ENCODE assay signal across 7 mouse cellular contexts in the genomic region with DNA sequence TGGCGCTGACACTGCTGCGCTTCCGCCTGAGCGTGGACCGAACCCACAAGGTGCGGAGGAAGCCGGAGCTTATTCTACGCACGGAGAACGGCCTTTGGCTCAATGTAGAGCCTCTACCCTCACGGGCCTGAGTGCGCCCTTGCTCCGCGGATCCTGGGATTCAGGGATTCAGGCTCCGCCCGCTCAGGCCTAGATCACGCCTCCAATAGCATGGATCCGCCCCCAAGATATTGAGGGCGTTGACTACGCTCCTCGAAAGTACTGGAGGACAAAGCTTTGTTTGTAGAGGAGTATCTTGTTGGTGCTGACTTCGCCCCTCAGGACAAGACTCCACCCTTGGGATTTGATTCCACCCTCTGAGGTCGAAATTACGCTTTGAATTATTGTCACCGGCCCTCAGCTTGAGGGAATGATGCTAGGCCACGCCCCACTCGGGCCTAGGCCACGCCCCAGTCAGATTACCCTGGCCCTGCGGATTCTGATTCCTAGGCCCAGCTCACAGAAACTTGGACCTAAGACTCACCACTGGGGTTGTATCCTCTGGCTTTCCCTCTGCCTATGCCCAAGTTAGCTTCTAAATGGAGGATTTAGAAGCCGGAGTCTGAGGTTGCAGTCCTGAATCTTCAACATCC. TPM values are rescaled to one million over a fixed set of nuclear protein-coding genes. Genes with fewer than 3 reads are reported as not detected.
DNase-seq lines count a peak whose midpoint lies in the region; ATAC-seq and TF ChIP-seq lines count a peak whose summit lies in the region.

No protein-coding gene starts in this region.

- H3K36me3 ChIP-seq in intestine, embryonic 16.5 days (ENCODE audit: control insufficient read depth, insufficient read depth, low read length), result no peaks in the 10 kb centered on the region
- no peaks in the 10 kb centered on the region for H3K36me3 ChIP-seq in liver, postnatal 0 days (replicated peaks; ENCODE audit: insufficient read depth, low read length)
- no peaks in the 10 kb centered on the region for H3K36me3 ChIP-seq in neural tube, embryonic 13.5 days

- H3K9me3 ChIP-seq in intestine, embryonic 16.5 days (ENCODE audit: control insufficient read depth, low read length), result no peaks in the 10 kb centered on the region; the same call in 1 of the 2 replicates
- H3K9me3 ChIP-seq in liver, postnatal 0 days (ENCODE audit: low read length), result no peaks in the 10 kb centered on the region
- H3K9me3 ChIP-seq in neural tube, embryonic 13.5 days, result 0 out of 2 replicates have a peak, but pooled peaks cover 4% of the 10 kb centered on the region

- WGBS in intestine, embryonic 16.5 days, result 12% methylated on average over 30 of the region's 30 CpGs
- WGBS in liver, postnatal 0 days (ENCODE audit: insufficient replicate concordance), result 14% methylated on average over 30 of the region's 30 CpGs
- 7% methylated on average over 30 of the region's 30 CpGs for WGBS in neural tube, embryonic 13.5 days

- ATAC-seq in granulocyte monocyte progenitor cell, adult 5-6 weeks (replicated peaks; ENCODE audit: poor library complexity, severe bottlenecking), result peak; percentile 63
- peak; percentile 92 for ATAC-seq in intestine, embryonic 16.5 days
- ATAC-seq in liver, postnatal 0 days, result peak; percentile 80
- ATAC-seq in neural tube, embryonic 13.5 days (ENCODE audit: low read depth), result no peak

- peak overlapping the region; percentile 62 for H3K9ac ChIP-seq in intestine, embryonic 16.5 days (ENCODE audit: low read depth, low read length)
- no peak overlapping the region for H3K9ac ChIP-seq in liver, postnatal 0 days (replicated peaks)
- H3K9ac ChIP-seq in neural tube, embryonic 13.5 days, result peak overlapping the region; percentile 27; the same call in 1 of the 2 replicates

- H3K27ac ChIP-seq in brown adipose tissue, adult 24 weeks (replicated peaks; ENCODE audit: low read depth, low read length), result no peak overlapping the region
- H3K27ac ChIP-seq in intestine, embryonic 16.5 days (ENCODE audit: low read length), result no peak overlapping the region
- no peak overlapping the region for H3K27ac ChIP-seq in liver, postnatal 0 days (ENCODE audit: low read depth)
- no peak overlapping the region for H3K27ac ChIP-seq in neural tube, embryonic 13.5 days (replicated peaks)

- 0 out of 2 replicates have a peak, but pooled peaks cover 3% of the 10 kb centered on the region for H3K27me3 ChIP-seq in intestine, embryonic 16.5 days (replicated peaks; ENCODE audit: control insufficient read depth, insufficient read depth, low read length)
- 0 out of 2 replicates have a peak, but pooled peaks cover 4% of the 10 kb centered on the region for H3K27me3 ChIP-seq in liver, postnatal 0 days (ENCODE audit: insufficient read depth, low read length)
- H3K27me3 ChIP-seq in neural tube, embryonic 13.5 days, result peaks cover 26% of the 10 kb centered on the region

- TF ChIP-seq CTCF in liver, postnatal 0 days (IDR thresholded peaks at IDR 0.05; ENCODE audit: low read depth), result no peak

- peak overlapping the region; percentile 55 for H3K4me3 ChIP-seq in brown adipose tissue, adult 24 weeks (ENCODE audit: insufficient read depth, low read depth, low read length)
- peak overlapping the region; percentile 43 for H3K4me3 ChIP-seq in intestine, embryonic 16.5 days (ENCODE audit: low read length)
- H3K4me3 ChIP-seq in liver, postnatal 0 days (ENCODE audit: low read depth, low read length), result peak overlapping the region; percentile 28
- peak overlapping the region; percentile 29 for H3K4me3 ChIP-seq in neural tube, embryonic 13.5 days

- DNase-seq in Muller cell, postnatal 12 days (ENCODE audit: inconsistent ontology term), result peak; percentile 58
- DNase-seq in liver, postnatal 0 days, result peak; percentile 36
- no peak for DNase-seq in frontal cortex, adult 2 months (ENCODE audit: extremely low spot score in 1 of 2, low spot score in 1 of 2)

- H3K4me1 ChIP-seq in brown adipose tissue, adult 24 weeks (ENCODE audit: control insufficient read depth, insufficient read depth, insufficient read length, low read length), result 0 out of 2 replicates have a peak, but pooled peaks cover 5% of the 10 kb centered on the region
- H3K4me1 ChIP-seq in intestine, embryonic 16.5 days (ENCODE audit: control insufficient read depth, insufficient read depth, low read length), result no peaks in the 10 kb centered on the region
- peaks cover 6% of the 10 kb centered on the region; the same call in 1 of the 2 replicates for H3K4me1 ChIP-seq in liver, postnatal 0 days (ENCODE audit: insufficient read depth)
- H3K4me1 ChIP-seq in neural tube, embryonic 13.5 days (replicated peaks), result no peaks in the 10 kb centered on the region; the same call in 1 of the 2 replicates

- peak overlapping the region; percentile 66 for H3K4me2 ChIP-seq in intestine, embryonic 16.5 days (ENCODE audit: low read depth, low read length)
- H3K4me2 ChIP-seq in liver, postnatal 0 days (ENCODE audit: low read depth, low read length), result peak overlapping the region; percentile 65
- peak overlapping the region; percentile 52 for H3K4me2 ChIP-seq in neural tube, embryonic 13.5 days

- TF ChIP-seq EP300 in liver, postnatal 0 days (IDR thresholded peaks at IDR 0.05; ENCODE audit: low read depth), result no peak

RNA-seq across cellular contexts. Expression of a gene that starts 13.4 kb away (rescaled TPM):
- 3.8 and 3.9 TPM in 2 replicates for polyA plus RNA-seq in brown adipose tissue, adult 24 weeks (2012; ENCODE audit: insufficient read depth, insufficient read length, missing spikeins)
- total RNA-seq in granulocyte monocyte progenitor cell, adult 5-6 weeks (2014; fragmentation: Nextera tagmentation), result 1.2 and 1.9 TPM in 2 replicates
- 0.13 and 0.31 TPM in 2 replicates for total RNA-seq in granulocyte monocyte progenitor cell, adult 5-6 weeks (2017)
- 4.6 TPM in 2 replicates for polyA plus RNA-seq in intestine, embryonic 16.5 days (2015; fragmentation: Nextera tagmentation; extraction: Ambion mirVana)
- 2.7 and 2.9 TPM in 2 replicates for polyA plus RNA-seq in liver, postnatal 0 days (2015; fragmentation: Nextera tagmentation; extraction: Ambion mirVana)
- 11.5 and 12.1 TPM in 2 replicates for polyA plus RNA-seq in neural tube, embryonic 13.5 days (2015; fragmentation: Nextera tagmentation; extraction: Ambion mirVana)
- polyA plus RNA-seq in frontal cortex, adult 2 months (2012; rRNA removed), result 6.4 and 6.6 TPM in 2 replicates

RNA-seq across cellular contexts. Expression of a gene that starts 39.9 kb away (rescaled TPM):
- 0.67 TPM in 1 of 2 replicates, not detected in the other for polyA plus RNA-seq in brown adipose tissue, adult 24 weeks (2012; ENCODE audit: insufficient read depth, insufficient read length, missing spikeins)
- total RNA-seq in granulocyte monocyte progenitor cell, adult 5-6 weeks (2014; fragmentation: Nextera tagmentation), result not detected in 2 replicates
- total RNA-seq in granulocyte monocyte progenitor cell, adult 5-6 weeks (2017), result 0.21 TPM in 1 of 2 replicates, not detected in the other
- 0.37 and 0.88 TPM in 2 replicates for polyA plus RNA-seq in intestine, embryonic 16.5 days (2015; fragmentation: Nextera tagmentation; extraction: Ambion mirVana)
- 0.22 and 0.32 TPM in 2 replicates for polyA plus RNA-seq in liver, postnatal 0 days (2015; fragmentation: Nextera tagmentation; extraction: Ambion mirVana)
- 0.45 and 0.55 TPM in 2 replicates for polyA plus RNA-seq in neural tube, embryonic 13.5 days (2015; fragmentation: Nextera tagmentation; extraction: Ambion mirVana)
- not detected in 2 replicates for polyA plus RNA-seq in frontal cortex, adult 2 months (2012; rRNA removed)

RNA-seq across cellular contexts. Expression of a gene that starts 43.9 kb away (rescaled TPM):
- polyA plus RNA-seq in brown adipose tissue, adult 24 weeks (2012; ENCODE audit: insufficient read depth, insufficient read length, missing spikeins), result 6.3 and 7.3 TPM in 2 replicates
- total RNA-seq in granulocyte monocyte progenitor cell, adult 5-6 weeks (2014; fragmentation: Nextera tagmentation), result 10.5 and 17.7 TPM in 2 replicates
- total RNA-seq in granulocyte monocyte progenitor cell, adult 5-6 weeks (2017), result 10.2 and 11.0 TPM in 2 replicates
- polyA plus RNA-seq in intestine, embryonic 16.5 days (2015; fragmentation: Nextera tagmentation; extraction: Ambion mirVana), result 58.5 and 70.7 TPM in 2 replicates
- 5.9 and 6.9 TPM in 2 replicates for polyA plus RNA-seq in liver, postnatal 0 days (2015; fragmentation: Nextera tagmentation; extraction: Ambion mirVana)
- polyA plus RNA-seq in neural tube, embryonic 13.5 days (2015; fragmentation: Nextera tagmentation; extraction: Ambion mirVana), result 25.2 and 28.4 TPM in 2 replicates
- 13.0 and 13.4 TPM in 2 replicates for polyA plus RNA-seq in frontal cortex, adult 2 months (2012; rRNA removed)

Comparison
In these comparisons a context has a peak if more than half of its experiments do, and no peak if none do; other contexts are left out.
1. DNase-seq: peak in Muller cell, postnatal 12 days (single experiment) and liver, postnatal 0 days (single experiment); none in frontal cortex, adult 2 months (0 of 2).
2. Peak in every context shown above with its lines, with median percentiles within 50 percentile points of each other: H3K4me3 ChIP-seq and H3K4me2 ChIP-seq.